Mouse (Mus musculus): ENCODE measurements around the gene Hcn3. TPM values are rescaled to one million over a fixed set of nuclear protein-coding genes. Genes with fewer than 3 reads are reported as not detected.

Hcn3 gene
- polyA plus RNA-seq, 1 experiment: 4.7 TPM

GRCm38 (mm10) chr3:89132285-89133062, 27.5 kb downstream of the Hcn3 start:
- Histone ChIP-seq H3K4me1 (ENCODE audit: control insufficient read depth, insufficient read depth, low read length) (no peaks in the 10 kb centered on the region), H3K27ac (ENCODE audit: insufficient read depth, low read length) (no peak overlapping the region), H3K36me3 (ENCODE audit: control insufficient read depth, insufficient read depth, low read length, poor library complexity, severe bottlenecking) (no peaks in the 10 kb centered on the region), H3K27me3 (ENCODE audit: control insufficient read depth, insufficient read depth, low read length, poor library complexity, severe bottlenecking) (no peaks in the 10 kb centered on the region), H3K9ac (ENCODE audit: low read depth, poor library complexity, severe bottlenecking) (no peak overlapping the region), H3K9me3 (replicated peaks; ENCODE audit: control insufficient read depth, insufficient read depth, low read length, poor library complexity, severe bottlenecking) (no peaks in the 10 kb centered on the region), H3K4me3 (ENCODE audit: low read depth, low read length) (peak overlapping the region; percentile 20; the same call in 1 of the 2 replicates)
- TF ChIP-seq CTCF (IDR thresholded peaks at IDR 0.05; ENCODE audit: low read depth, low read length): peak; percentile 42
- no peak for TF ChIP-seq POLR2A (IDR thresholded peaks at IDR 0.05; ENCODE audit: insufficient read depth, low read length)
- no peak for TF ChIP-seq EP300 (IDR thresholded peaks at IDR 0.05; ENCODE audit: insufficient read depth, low read depth, low read length)

GRCm38 (mm10) chr3:89131816-89132215, 28.2 kb downstream of the Hcn3 start:
- TF ChIP-seq CTCF (IDR thresholded peaks at IDR 0.05; ENCODE audit: low read depth, low read length) (no peak), EP300 (IDR thresholded peaks at IDR 0.05; ENCODE audit: insufficient read depth, low read depth, low read length) (no peak), POLR2A (IDR thresholded peaks at IDR 0.05; ENCODE audit: insufficient read depth, low read length) (no peak)
- Histone ChIP-seq H3K9ac (ENCODE audit: low read depth, poor library complexity, severe bottlenecking) (no peak overlapping the region), H3K4me3 (ENCODE audit: low read depth, low read length) (no peak overlapping the region), H3K27me3 (ENCODE audit: control insufficient read depth, insufficient read depth, low read length, poor library complexity, severe bottlenecking) (no peaks in the 10 kb centered on the region), H3K36me3 (ENCODE audit: control insufficient read depth, insufficient read depth, low read length, poor library complexity, severe bottlenecking) (no peaks in the 10 kb centered on the region), H3K4me1 (ENCODE audit: control insufficient read depth, insufficient read depth, low read length) (no peaks in the 10 kb centered on the region), H3K9me3 (replicated peaks; ENCODE audit: control insufficient read depth, insufficient read depth, low read length, poor library complexity, severe bottlenecking) (no peaks in the 10 kb centered on the region), H3K27ac (ENCODE audit: insufficient read depth, low read length) (no peak overlapping the region)

- TF ChIP-seq EP300 (IDR thresholded peaks at IDR 0.05; ENCODE audit: insufficient read depth, low read depth, low read length) (no peak), CTCF (IDR thresholded peaks at IDR 0.05; ENCODE audit: low read depth, low read length) (no peak), POLR2A (IDR thresholded peaks at IDR 0.05; ENCODE audit: insufficient read depth, low read length) (no peak)
- H3K4me1 ChIP-seq (ENCODE audit: control insufficient read depth, insufficient read depth, low read length): no peaks in the 10 kb centered on the region
- no peak overlapping the region for H3K9ac ChIP-seq (ENCODE audit: low read depth, poor library complexity, severe bottlenecking)
- no peaks in the 10 kb centered on the region for H3K27me3 ChIP-seq (ENCODE audit: control insufficient read depth, insufficient read depth, low read length, poor library complexity, severe bottlenecking)
- no peak overlapping the region for H3K4me3 ChIP-seq (ENCODE audit: low read depth, low read length)
- no peaks in the 10 kb centered on the region for H3K9me3 ChIP-seq (replicated peaks; ENCODE audit: control insufficient read depth, insufficient read depth, low read length, poor library complexity, severe bottlenecking)
- H3K36me3 ChIP-seq (ENCODE audit: control insufficient read depth, insufficient read depth, low read length, poor library complexity, severe bottlenecking): no peaks in the 10 kb centered on the region
- H3K27ac ChIP-seq (ENCODE audit: insufficient read depth, low read length): no peak overlapping the region
Observed at GRCm38 (mm10) chr3:89129908-89130307, 30.1 kb downstream of the Hcn3 start.

- Histone ChIP-seq H3K4me3 (ENCODE audit: low read depth, low read length) (no peak overlapping the region), H3K36me3 (ENCODE audit: control insufficient read depth, insufficient read depth, low read length, poor library complexity, severe bottlenecking) (no peaks in the 10 kb centered on the region), H3K27me3 (ENCODE audit: control insufficient read depth, insufficient read depth, low read length, poor library complexity, severe bottlenecking) (no peaks in the 10 kb centered on the region), H3K4me1 (ENCODE audit: control insufficient read depth, insufficient read depth, low read length) (no peaks in the 10 kb centered on the region), H3K9me3 (replicated peaks; ENCODE audit: control insufficient read depth, insufficient read depth, low read length, poor library complexity, severe bottlenecking) (no peaks in the 10 kb centered on the region), H3K27ac (ENCODE audit: insufficient read depth, low read length) (no peak overlapping the region), H3K9ac (ENCODE audit: low read depth, poor library complexity, severe bottlenecking) (no peak overlapping the region)
- TF ChIP-seq CTCF (IDR thresholded peaks at IDR 0.05; ENCODE audit: low read depth, low read length) (no peak), POLR2A (IDR thresholded peaks at IDR 0.05; ENCODE audit: insufficient read depth, low read length) (no peak), EP300 (IDR thresholded peaks at IDR 0.05; ENCODE audit: insufficient read depth, low read depth, low read length) (no peak)
Observed at GRCm38 (mm10) chr3:89125981-89126380, 34.0 kb downstream of the Hcn3 start.

GRCm38 (mm10) chr3:89124241-89124640, 35.8 kb downstream of the Hcn3 start:
- no peak overlapping the region for H3K9ac ChIP-seq (ENCODE audit: low read depth, poor library complexity, severe bottlenecking)
- H3K4me3 ChIP-seq (ENCODE audit: low read depth, low read length): no peak overlapping the region
- no peak for TF ChIP-seq POLR2A (IDR thresholded peaks at IDR 0.05; ENCODE audit: insufficient read depth, low read length)
- TF ChIP-seq EP300 (IDR thresholded peaks at IDR 0.05; ENCODE audit: insufficient read depth, low read depth, low read length): no peak
- no peak for TF ChIP-seq CTCF (IDR thresholded peaks at IDR 0.05; ENCODE audit: low read depth, low read length)
- H3K4me1 ChIP-seq (ENCODE audit: control insufficient read depth, insufficient read depth, low read length): no peaks in the 10 kb centered on the region
- H3K27ac ChIP-seq (ENCODE audit: insufficient read depth, low read length): no peak overlapping the region
- H3K9me3 ChIP-seq (replicated peaks; ENCODE audit: control insufficient read depth, insufficient read depth, low read length, poor library complexity, severe bottlenecking): no peaks in the 10 kb centered on the region
- no peaks in the 10 kb centered on the region for H3K36me3 ChIP-seq (ENCODE audit: control insufficient read depth, insufficient read depth, low read length, poor library complexity, severe bottlenecking)
- H3K27me3 ChIP-seq (ENCODE audit: control insufficient read depth, insufficient read depth, low read length, poor library complexity, severe bottlenecking): no peaks in the 10 kb centered on the region

GRCm38 (mm10) chr3:89123313-89123712, 36.7 kb downstream of the Hcn3 start:
- Histone ChIP-seq H3K27ac (ENCODE audit: insufficient read depth, low read length) (no peak overlapping the region), H3K36me3 (ENCODE audit: control insufficient read depth, insufficient read depth, low read length, poor library complexity, severe bottlenecking) (no peaks in the 10 kb centered on the region), H3K9ac (ENCODE audit: low read depth, poor library complexity, severe bottlenecking) (no peak overlapping the region), H3K4me1 (ENCODE audit: control insufficient read depth, insufficient read depth, low read length) (no peaks in the 10 kb centered on the region), H3K4me3 (ENCODE audit: low read depth, low read length) (no peak overlapping the region), H3K9me3 (replicated peaks; ENCODE audit: control insufficient read depth, insufficient read depth, low read length, poor library complexity, severe bottlenecking) (no peaks in the 10 kb centered on the region), H3K27me3 (ENCODE audit: control insufficient read depth, insufficient read depth, low read length, poor library complexity, severe bottlenecking) (no peaks in the 10 kb centered on the region)
- no peak for TF ChIP-seq CTCF (IDR thresholded peaks at IDR 0.05; ENCODE audit: low read depth, low read length)
- TF ChIP-seq EP300 (IDR thresholded peaks at IDR 0.05; ENCODE audit: insufficient read depth, low read depth, low read length): no peak
- no peak for TF ChIP-seq POLR2A (IDR thresholded peaks at IDR 0.05; ENCODE audit: insufficient read depth, low read length)
